Mouse (Mus musculus) liver, adult 2 months (tissue): ENCODE results near the gene Nle1.

Experiments
- CTCF ChIP-seq: fragments of 200-500 bp; IDR thresholded peaks from 2 replicates; pipeline ENCODE4 v1.5.1; 2011; ENCODE audit warnings: low read depth, low read length, control low read depth
- POLR2A ChIP-seq: fragments of 200-500 bp; IDR thresholded peaks from 2 replicates; pipeline ENCODE4 v1.6.1; 2011; ENCODE audit warnings: low read length, control low read depth; ENCODE audit not compliant: insufficient read depth; ENCODE audit errors: extremely low read depth

DNA sequence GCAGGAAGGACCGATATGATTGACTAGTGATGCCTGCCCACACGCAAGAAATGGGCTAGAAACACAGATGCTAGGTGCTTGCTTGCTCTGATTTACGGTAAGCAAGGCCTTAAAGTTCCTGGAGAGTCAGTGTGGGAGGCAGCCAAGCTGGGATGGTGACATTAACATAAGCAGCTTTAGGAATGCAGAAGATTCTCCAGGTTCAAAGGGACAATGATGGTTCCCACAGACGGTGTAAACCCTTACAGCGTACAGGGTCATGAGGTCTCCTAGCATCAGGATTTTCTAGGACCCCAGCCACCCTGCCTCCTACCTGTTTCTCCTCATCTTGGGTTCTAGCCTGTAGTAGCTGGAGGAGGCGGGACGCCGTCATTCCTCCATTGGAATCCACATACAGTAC lies 25.0 kb downstream of the Nle1 start:
- TF ChIP-seq POLR2A (no peak), CTCF (no peak)
